Mouse (Mus musculus) G1E-ER4 (cell line): ENCODE results near the gene Stx1b. TPM values are rescaled to one million over a fixed set of nuclear protein-coding genes. Genes with fewer than 3 reads are reported as not detected.

Experiments
- GATA1 ChIP-seq: IDR thresholded peaks from one replicate; pipeline ENCODE4 v1.8.0; 2012; ENCODE audit warnings: low read length, inconsistent platforms
- polyA plus RNA-seq: library from polyadenylated mRNA; stranded (reverse); fragments of >175 nt; gene quantifications from 2 replicates; pipeline ENCODE4 v1.2.3, GENCODE M21; 2012

The Stx1b gene
- polyA plus RNA-seq, 1 experiment = 0.06 TPM

DNA sequence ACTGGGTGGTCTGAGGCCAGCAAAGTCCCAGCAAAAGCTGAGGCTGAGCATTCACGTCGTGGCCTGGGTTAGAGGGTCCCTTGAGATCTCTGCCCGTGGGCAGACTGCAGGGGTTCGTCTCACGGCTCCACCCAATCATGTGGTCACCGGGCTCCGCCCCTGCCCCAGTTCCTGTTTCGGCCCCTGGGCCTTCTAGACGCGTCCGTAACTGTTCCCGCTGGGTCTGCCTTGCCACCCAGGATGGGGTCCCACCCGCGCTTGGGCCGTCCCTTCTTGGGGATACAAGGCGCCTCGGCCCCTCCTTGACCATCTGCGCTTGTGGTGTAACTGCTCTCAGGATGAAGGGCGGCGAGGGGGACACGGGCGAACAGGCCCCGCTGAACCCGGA lies 54.7 kb downstream of the Stx1b start, which contains the start of gene Orai3:
Gene Orai3, plus strand, starts transcription at position 165 of the 388 bp plus-strand sequence.
- no peak for TF ChIP-seq GATA1

DNA sequence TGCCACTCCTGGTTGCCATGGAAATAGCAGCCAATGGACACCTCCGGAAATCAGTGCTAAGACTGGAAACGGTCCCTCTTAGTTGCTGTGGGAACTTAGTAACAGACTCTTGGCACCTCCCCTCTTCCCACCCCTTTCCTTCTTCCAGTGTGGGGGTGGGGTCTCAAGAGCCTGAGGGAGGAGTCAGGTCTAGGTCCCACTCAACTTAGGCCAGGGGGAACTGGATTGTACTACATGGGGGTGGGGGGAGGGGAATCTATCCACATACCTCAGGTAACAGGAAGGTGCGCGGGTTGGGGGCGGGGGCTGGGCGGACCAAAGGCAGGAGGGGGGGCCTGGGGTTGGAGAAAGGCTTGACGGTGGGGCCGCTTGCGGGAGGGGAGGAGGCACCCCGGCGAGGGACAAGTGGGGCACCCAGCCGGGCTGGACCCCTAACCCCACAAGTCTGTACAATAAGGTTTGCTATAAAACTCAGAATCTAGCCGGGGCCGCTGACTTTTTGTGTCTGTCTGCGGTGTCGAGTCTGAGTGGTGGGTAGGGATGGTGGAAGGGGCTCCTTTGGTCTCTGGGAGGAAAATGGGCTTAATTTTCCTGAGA lies 55.3 kb downstream of the Stx1b start:
- no peak for TF ChIP-seq GATA1

DNA sequence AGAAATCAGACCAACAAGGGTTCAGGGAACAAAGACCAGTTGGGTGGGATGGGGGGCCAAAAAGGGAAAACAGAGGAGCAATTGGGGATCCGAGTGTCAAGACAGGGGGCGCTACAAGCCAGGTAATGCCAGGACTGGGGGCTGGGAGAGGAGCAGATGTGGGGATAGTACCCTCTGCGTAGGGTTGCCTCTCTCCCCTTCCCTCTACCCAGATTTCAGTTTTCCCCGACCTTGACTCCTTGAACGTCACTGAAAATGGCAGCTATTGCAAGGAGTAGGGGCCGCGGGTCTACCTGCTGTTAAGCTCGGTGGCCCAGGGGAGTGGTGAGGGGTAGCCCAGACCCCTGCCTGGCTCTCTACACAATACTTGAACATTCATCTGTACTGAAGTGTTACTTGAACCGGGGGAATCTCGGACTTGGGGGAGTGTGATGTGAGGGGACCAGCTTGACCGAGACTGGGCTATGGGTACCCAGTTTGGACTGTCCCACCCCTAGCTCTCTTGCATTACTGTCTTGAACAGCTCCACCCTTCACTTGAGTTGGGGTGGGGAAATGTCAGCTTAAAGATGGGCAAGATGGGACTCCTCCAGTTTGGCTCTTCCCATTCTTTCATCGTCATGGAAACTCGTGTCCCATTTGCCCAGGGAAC lies 55.9 kb downstream of the Stx1b start:
- TF ChIP-seq GATA1 = no peak

DNA sequence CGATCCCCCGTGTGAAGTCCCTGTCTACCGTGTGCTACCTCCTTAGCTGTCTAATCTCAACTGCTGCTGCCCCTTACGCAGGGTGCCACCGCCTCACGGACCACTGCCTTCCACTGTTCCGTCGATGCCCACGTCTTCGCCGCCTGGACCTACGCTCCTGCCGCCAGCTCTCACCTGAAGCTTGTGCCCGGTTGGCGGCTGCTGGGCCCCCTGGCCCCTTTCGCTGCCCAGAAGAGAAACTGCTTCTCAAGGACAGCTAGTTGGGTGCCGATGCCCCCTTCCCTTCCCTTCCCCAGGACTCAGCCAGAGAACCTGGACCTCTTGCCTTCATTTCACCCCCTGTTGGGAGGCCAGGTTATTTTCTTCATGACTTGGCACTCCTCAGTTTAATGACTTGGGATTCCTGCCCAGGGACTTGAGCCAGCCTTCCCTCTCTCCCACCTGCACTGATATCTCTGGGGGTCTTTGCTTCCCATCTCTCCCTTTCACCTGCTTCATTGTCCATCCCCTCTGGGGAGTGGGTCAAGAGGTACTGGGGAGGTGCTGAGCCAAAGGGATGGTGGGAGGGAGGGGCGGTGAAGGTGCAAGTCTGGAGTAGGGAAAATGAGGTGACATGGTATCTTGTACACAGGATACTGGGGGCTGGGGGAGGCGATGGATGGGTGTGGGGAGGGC lies 56.5 kb downstream of the Stx1b start:
- no peak for TF ChIP-seq GATA1

DNA sequence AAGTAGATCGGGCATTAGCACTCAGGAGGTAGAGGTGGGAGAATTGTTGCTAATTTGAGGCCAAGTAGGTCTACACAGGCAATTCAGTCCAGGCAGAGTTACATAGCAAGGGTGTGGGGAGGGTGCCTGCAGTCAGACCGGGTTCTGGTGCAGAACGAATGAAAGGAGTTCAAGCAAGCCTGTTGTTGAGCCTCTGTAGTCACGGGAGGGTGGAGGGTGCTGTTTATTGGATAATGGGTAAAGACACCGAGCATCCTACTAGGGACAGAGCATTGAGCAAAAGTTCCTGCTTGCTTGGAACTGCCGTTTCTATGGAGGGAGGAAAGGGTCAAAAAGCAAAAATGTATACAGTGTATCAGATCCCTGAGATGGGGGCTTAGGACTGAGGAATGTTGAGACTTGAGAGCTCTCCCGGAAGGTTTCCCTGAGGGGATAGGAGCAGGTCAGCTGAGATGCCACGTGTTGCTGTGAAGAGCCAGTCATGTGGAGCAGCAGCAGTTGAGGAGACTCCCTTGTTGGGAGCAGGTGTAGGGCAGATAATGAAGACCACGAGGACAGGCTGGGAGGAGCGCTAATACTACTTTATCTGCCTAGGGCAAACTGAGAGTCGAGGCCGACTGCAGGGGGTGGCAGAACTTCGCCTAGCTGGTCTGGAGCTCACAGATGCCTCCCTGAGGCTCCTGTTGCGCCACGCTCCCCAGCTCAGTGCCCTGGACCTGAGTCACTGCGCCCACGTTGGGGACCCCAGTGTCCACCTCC lies 57.3 kb downstream of the Stx1b start:
- no peak for TF ChIP-seq GATA1

DNA sequence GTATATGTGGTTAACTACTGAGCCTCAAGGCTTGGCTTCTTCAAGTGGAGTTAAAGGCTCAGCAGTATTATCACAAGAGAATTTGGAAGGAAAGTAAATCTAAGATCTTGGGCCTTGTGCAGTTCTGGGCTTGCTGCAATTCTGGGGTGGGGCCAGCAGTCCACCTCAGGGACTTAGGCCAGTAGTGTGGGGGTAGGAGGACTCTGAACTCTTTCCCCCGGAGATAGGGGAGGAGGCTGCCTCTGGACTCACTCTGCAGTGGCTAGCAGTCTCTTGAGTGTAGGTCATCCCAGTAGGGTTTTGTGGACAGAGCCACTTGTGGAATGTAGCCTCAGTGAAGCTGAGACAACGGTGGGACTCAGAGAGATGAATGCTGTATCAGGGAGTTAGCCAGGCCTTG lies 58.6 kb downstream of the Stx1b start:
- no peak for TF ChIP-seq GATA1

DNA sequence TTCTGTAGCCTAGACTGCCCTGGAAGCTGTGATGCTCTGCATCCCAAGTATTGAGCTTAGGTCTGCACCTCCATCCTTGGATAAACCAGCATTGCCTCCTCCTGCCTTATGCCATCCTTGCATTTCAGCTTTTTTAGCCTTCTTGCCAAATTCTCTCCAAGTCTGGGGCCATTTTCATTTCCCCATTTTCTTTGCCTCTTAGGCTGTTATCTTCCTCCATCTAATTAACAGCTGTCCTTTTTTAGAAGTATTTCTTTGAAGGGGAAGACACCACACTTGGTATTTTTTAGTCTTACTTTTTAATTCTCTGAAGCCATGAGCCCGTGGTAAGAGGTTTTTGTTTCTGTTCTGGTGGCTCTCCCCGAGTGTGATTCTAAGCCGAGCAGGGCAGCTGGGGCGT lies 60.7 kb downstream of the Stx1b start:
- TF ChIP-seq GATA1 = no peak

DNA sequence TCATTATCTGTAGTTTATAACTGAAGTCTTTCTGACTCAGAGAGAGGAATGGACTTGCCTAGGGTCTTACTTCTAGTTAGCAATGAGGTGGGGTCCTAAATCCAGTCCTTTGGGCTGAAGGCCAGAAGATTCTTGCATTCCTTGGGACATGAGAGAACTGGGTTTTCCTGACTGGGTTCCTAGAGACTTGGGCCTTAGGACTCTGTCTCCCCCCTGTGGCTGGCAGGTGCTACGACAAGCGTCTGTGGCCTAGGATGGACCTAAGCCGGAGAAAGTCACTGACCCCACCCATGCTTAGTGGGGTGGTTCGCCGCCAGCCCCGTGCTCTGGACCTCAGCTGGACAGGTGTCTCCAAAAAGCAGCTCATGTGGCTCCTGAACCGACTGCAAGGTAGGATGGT lies 63.3 kb downstream of the Stx1b start:
- TF ChIP-seq GATA1 = no peak

DNA sequence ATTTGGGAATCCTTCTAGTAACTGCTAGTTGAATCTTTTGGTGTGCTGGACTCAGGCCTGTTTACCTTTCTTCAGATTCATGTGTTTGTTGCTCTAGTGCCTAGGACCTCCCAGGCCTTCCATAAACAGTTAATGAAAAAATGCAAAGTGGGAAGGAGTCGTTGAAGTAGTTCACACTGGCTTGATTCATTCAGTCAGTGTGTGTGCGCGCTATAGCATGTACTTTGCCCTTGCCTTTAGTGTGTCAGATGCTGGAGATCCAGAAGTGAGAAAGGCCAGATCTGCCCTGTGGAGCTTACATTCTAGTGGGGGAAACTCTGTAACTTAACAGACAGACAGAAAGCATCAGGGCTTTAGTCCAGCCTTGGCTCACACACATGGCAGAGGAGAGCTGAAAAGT lies 63.9 kb downstream of the Stx1b start:
- TF ChIP-seq GATA1 = no peak

DNA sequence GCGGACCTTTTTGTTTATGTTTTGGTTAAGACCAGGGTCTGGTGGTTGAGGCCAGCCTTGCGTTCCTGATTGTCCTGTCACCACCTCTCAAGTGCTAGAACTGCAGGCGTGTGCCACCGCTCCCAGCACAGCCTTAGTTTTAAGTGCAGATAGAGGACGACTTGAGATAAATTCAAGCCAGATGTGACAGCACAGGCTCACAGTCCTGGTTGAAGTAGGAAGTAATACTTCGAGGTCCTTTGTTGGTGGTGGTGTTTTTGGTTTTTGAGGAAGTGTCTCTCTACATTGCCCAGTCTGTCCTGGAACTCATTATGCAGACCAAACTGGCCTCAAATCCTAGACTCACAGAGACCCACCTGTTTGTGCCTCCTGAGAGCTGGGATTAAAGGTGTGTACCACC lies 64.6 kb downstream of the Stx1b start:
- no peak for TF ChIP-seq GATA1

Other genes with a start within 250 kb of the Stx1b start
- 2.5 and 2.8 TPM in 2 replicates for gene Ccdc189, start 236.0 kb downstream of the Stx1b start, polyA plus RNA-seq
- 49.0 and 49.7 TPM in 2 replicates for gene Rnf40, start 235.8 kb downstream of the Stx1b start, polyA plus RNA-seq
- 21.6 and 22.6 TPM in 2 replicates for gene Zfp629, start 208.8 kb downstream of the Stx1b start, polyA plus RNA-seq
- gene Bcl7c, start 115.6 kb downstream of the Stx1b start, polyA plus RNA-seq = 375 and 505 TPM in 2 replicates
- gene Ctf1, start 111.8 kb downstream of the Stx1b start, polyA plus RNA-seq = 2.8 and 3.7 TPM in 2 replicates
- not detected in 2 replicates for gene Ctf2, start 92.4 kb downstream of the Stx1b start, polyA plus RNA-seq
- gene Fbxl19, start 80.0 kb downstream of the Stx1b start, polyA plus RNA-seq = 76.2 and 91.2 TPM in 2 replicates
- gene Orai3, start 54.7 kb downstream of the Stx1b start, polyA plus RNA-seq = 32.0 and 33.6 TPM in 2 replicates
- gene Setd1a, start 47.9 kb downstream of the Stx1b start, polyA plus RNA-seq = 99.0 and 114 TPM in 2 replicates
- 2.5 and 4.3 TPM in 2 replicates for gene Gm49388, start 38.9 kb downstream of the Stx1b start, polyA plus RNA-seq
- gene Hsd3b7, start 23.9 kb downstream of the Stx1b start, polyA plus RNA-seq = 12.7 and 27.1 TPM in 2 replicates
- gene Stx4a, start 255 bp downstream of the Stx1b start, polyA plus RNA-seq = 85.1 and 93.9 TPM in 2 replicates
- gene Zfp646, start 51.7 kb upstream of the Stx1b start, polyA plus RNA-seq = 24.0 and 32.5 TPM in 2 replicates
- gene Zfp668, start 52.3 kb upstream of the Stx1b start, polyA plus RNA-seq = 33.5 and 36.7 TPM in 2 replicates
- gene Prss53, start 66.4 kb upstream of the Stx1b start, polyA plus RNA-seq = 0.48 and 0.67 TPM in 2 replicates
- gene Gm21974, start 70.9 kb upstream of the Stx1b start, polyA plus RNA-seq = not detected in 2 replicates
- 13.6 and 14.7 TPM in 2 replicates for gene Vkorc1, start 71.1 kb upstream of the Stx1b start, polyA plus RNA-seq
- gene Bckdk, start 79.5 kb upstream of the Stx1b start, polyA plus RNA-seq = 166 and 183 TPM in 2 replicates
- gene Kat8, start 88.0 kb upstream of the Stx1b start, polyA plus RNA-seq = 7.0 and 7.5 TPM in 2 replicates
- not detected in 2 replicates for gene Prss8, start 105.6 kb upstream of the Stx1b start, polyA plus RNA-seq
- 5.5 and 10.0 TPM in 2 replicates for gene Prss36, start 122.2 kb upstream of the Stx1b start, polyA plus RNA-seq
- gene Fus, start 142.9 kb upstream of the Stx1b start, polyA plus RNA-seq = 578 and 702 TPM in 2 replicates
- gene Pycard, start 169.3 kb upstream of the Stx1b start, polyA plus RNA-seq = 0.28 and 0.46 TPM in 2 replicates
- gene Trim72, start 179.4 kb upstream of the Stx1b start, polyA plus RNA-seq = 0.04 and 0.05 TPM in 2 replicates
- gene Itgam, start 238.1 kb upstream of the Stx1b start, polyA plus RNA-seq = not detected in 2 replicates
- not detected in 2 replicates for gene Gm49368, start 238.1 kb upstream of the Stx1b start, polyA plus RNA-seq